Mouse (Mus musculus): ENCODE results near the gene Gm48552.

The Gm48552 gene

GRCm38 (mm10) chr10:81418216-81419070 is 29.6 kb downstream of the Gm48552 start:
- DNase-seq (ENCODE audit: low read depth, low spot score), result no peak

- DNase-seq (ENCODE audit: low read depth, low spot score), result no peak
These were observed 30.5 kb downstream of the Gm48552 start for GRCm38 (mm10) chr10:81419111-81419928.

GRCm38 (mm10) chr10:81420191-81420767 is 31.5 kb downstream of the Gm48552 start:
- DNase-seq (ENCODE audit: low read depth, low spot score), result peak; percentile 64

- no peak for DNase-seq (ENCODE audit: low read depth, low spot score)
These were observed 32.4 kb downstream of the Gm48552 start for GRCm38 (mm10) chr10:81421041-81421796.

- no peak for DNase-seq (ENCODE audit: low read depth, low spot score)
These were observed 32.9 kb downstream of the Gm48552 start for GRCm38 (mm10) chr10:81421797-81422100.

GRCm38 (mm10) chr10:81422191-81422590 is 33.4 kb downstream of the Gm48552 start:
- DNase-seq (ENCODE audit: low read depth, low spot score), result no peak

- DNase-seq (ENCODE audit: low read depth, low spot score), result no peak
These were observed 33.9 kb downstream of the Gm48552 start for GRCm38 (mm10) chr10:81422661-81423217.

GRCm38 (mm10) chr10:81423476-81424245 is 34.9 kb downstream of the Gm48552 start:
- no peak for DNase-seq (ENCODE audit: low read depth, low spot score)

- DNase-seq (ENCODE audit: low read depth, low spot score), result no peak
These were observed 35.6 kb downstream of the Gm48552 start for GRCm38 (mm10) chr10:81424246-81425051.

- no peak for DNase-seq (ENCODE audit: low read depth, low spot score)
These were observed 36.5 kb downstream of the Gm48552 start for GRCm38 (mm10) chr10:81425236-81425850.

- DNase-seq (ENCODE audit: low read depth, low spot score), result no peak
These were observed 37.4 kb downstream of the Gm48552 start for GRCm38 (mm10) chr10:81426081-81426671.

- no peak for DNase-seq (ENCODE audit: low read depth, low spot score)
These were observed 38.1 kb downstream of the Gm48552 start for GRCm38 (mm10) chr10:81426897-81427296.

- DNase-seq (ENCODE audit: low read depth, low spot score), result no peak
These were observed 38.5 kb downstream of the Gm48552 start for GRCm38 (mm10) chr10:81427327-81427726.

GRCm38 (mm10) chr10:81427804-81428506 is 39.1 kb downstream of the Gm48552 start:
- no peak for DNase-seq (ENCODE audit: low read depth, low spot score)

GRCm38 (mm10) chr10:81428507-81428870 is 39.7 kb downstream of the Gm48552 start:
- DNase-seq (ENCODE audit: low read depth, low spot score), result no peak

- DNase-seq (ENCODE audit: low read depth, low spot score), result no peak
These were observed 40.3 kb downstream of the Gm48552 start for GRCm38 (mm10) chr10:81429092-81429491.

- peak; percentile 98 for DNase-seq (ENCODE audit: low read depth, low spot score)
These were observed 40.8 kb downstream of the Gm48552 start for GRCm38 (mm10) chr10:81429605-81430061.

GRCm38 (mm10) chr10:81430141-81430830 is 41.5 kb downstream of the Gm48552 start:
- DNase-seq (ENCODE audit: low read depth, low spot score), result peak; percentile 47
